Mouse (Mus musculus) cortical plate, adult 2 months (tissue): ENCODE data around the gene Pcsk6.

Source experiments
- CTCF ChIP-seq: fragments of 200-500 bp; IDR thresholded peaks from 2 replicates; pipeline ENCODE4 v1.5.1; 2011; ENCODE audit warnings: mild to moderate bottlenecking, control low read depth, low read length; ENCODE audit not compliant: insufficient read depth; ENCODE audit errors: extremely low read depth
- POLR2A ChIP-seq: fragments of 200-500 bp; IDR thresholded peaks from 2 replicates; pipeline ENCODE4 v1.6.1; 2011; ENCODE audit warnings: mild to moderate bottlenecking, low read length, control low read depth; ENCODE audit not compliant: insufficient read depth; ENCODE audit errors: extremely low read depth

DNA sequence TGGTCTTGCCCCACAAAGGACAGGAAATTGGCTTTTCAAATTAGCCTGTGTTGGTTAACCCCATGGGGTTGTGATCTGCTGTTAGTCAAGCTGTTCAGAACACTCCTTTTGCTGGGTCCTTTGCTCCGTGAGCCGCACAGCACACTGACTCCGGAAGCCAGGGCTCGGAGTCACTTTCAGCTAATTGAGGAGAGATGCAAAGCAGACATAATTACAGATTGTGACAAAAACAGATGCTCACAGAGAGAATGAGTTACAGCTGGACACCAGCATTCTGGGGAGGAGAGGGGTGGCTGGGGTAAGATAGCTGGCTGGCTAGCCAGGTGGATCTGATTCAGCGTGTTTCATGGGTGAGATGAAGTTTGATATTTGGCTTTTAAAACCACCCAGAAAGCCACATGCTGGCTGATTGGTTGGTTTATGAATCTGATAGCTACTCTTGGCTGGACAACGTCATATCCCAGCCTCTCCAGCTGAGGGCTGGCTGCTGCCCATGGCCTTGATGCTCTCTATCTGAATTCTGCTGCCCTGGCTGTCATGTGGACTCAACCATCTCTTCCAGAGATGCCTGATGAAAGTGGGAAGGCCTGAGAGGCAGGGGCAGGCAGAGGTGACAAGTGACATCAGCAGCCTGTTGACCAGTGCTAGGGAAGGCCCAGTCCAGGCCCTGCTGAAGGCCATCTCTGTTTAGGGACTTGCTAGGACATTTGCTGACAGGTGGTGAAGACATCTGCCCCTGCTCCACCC is 167.4 kb downstream of the Pcsk6 start:
- TF ChIP-seq CTCF (no peak), POLR2A (no peak)
